Mouse (Mus musculus) forebrain, embryonic 14.5 days (tissue): ENCODE results near the gene Haus7. TPM values are rescaled to one million over a fixed set of nuclear protein-coding genes. Genes with fewer than 3 reads are reported as not detected.

Experiments used
- ATAC-seq: fragments of 200-750 bp; cut with Nextera tagmentation; 2 replicates; pipeline ENCODE4 v1.8.0; 2017; ENCODE audit warnings: mild to moderate bottlenecking, moderate library complexity
- DNase-seq: peaks from one replicate; pipeline ENCODE4 v3.0.0-alpha.2; 2015; ENCODE audit warnings: low spot score
- H3K27ac ChIP-seq: fragments of 300-500 bp; sonication (generic); 2 replicates; pipeline ENCODE4 v1.5.1; 2014; ENCODE audit warnings: low read depth, mild to moderate bottlenecking, control low read depth, low read length, moderate library complexity
- H3K27me3 ChIP-seq: fragments of 300-500 bp; sonication (generic); replicated peaks from 2 replicates; pipeline ENCODE4 v1.6.1; 2014; ENCODE audit warnings: low read length, control low read depth, mixed read lengths; ENCODE audit not compliant: control insufficient read depth, insufficient read depth
- H3K36me3 ChIP-seq: fragments of 300-500 bp; sonication (generic); 2 replicates; pipeline ENCODE4 v1.6.1; 2014; ENCODE audit warnings: low read length, control low read depth; ENCODE audit not compliant: control insufficient read depth, insufficient read depth
- H3K4me1 ChIP-seq: fragments of 300-500 bp; sonication (generic); 2 replicates; pipeline ENCODE4 v1.6.1; 2014; ENCODE audit warnings: antibody characterized with exemption, low read length, control low read depth; ENCODE audit not compliant: control insufficient read depth, insufficient read depth
- H3K4me2 ChIP-seq: fragments of 300-500 bp; sonication (generic); 2 replicates; pipeline ENCODE4 v1.6.1; 2014; ENCODE audit warnings: mild to moderate bottlenecking, control low read depth, low read length
- H3K4me3 ChIP-seq: fragments of 300-500 bp; sonication (generic); 2 replicates; pipeline ENCODE4 v1.5.1; 2014; ENCODE audit warnings: low read depth, low read length, control low read depth
- H3K9ac ChIP-seq: fragments of 300-500 bp; sonication (generic); 2 replicates; pipeline ENCODE4 v1.6.1; 2014; ENCODE audit warnings: mild to moderate bottlenecking, low read length, control low read depth, moderate library complexity
- H3K9me3 ChIP-seq: fragments of 300-500 bp; sonication (generic); replicated peaks from 2 replicates; pipeline ENCODE4 v1.6.1; 2016; ENCODE audit warnings: low read length, control low read depth, mixed read lengths; ENCODE audit not compliant: control insufficient read depth
- WGBS: fragments of 180-500 bp; shearing (Covaris S2); extraction: QIAGEN DNeasy Blood & Tissue Kit; methylation state at CpG from one replicate; pipeline ENCODE4 v1.1.7; 2014; 5-methylcytosine and 5-hydroxymethylcytosine counted together
- polyA plus RNA-seq: library from polyadenylated mRNA; unstranded; fragments of >200 nt; fragmentation: Nextera tagmentation; extraction: Ambion mirVana; gene quantifications from 2 replicates; pipeline ENCODE4 v1.2.1, GENCODE M21; 2014

The Haus7 gene
- polyA plus RNA-seq, 1 experiment from 2014 or later, result 64.2 TPM

- 65% methylated on average over 12 of the region's 12 CpGs for WGBS
- no peaks in the 10 kb centered on the region for H3K4me1 ChIP-seq
- no peak overlapping the region for H3K27ac ChIP-seq
- H3K36me3 ChIP-seq, result no peaks in the 10 kb centered on the region
- no peak overlapping the region for H3K9ac ChIP-seq
- H3K4me3 ChIP-seq, result no peak overlapping the region
- H3K9me3 ChIP-seq, result no peaks in the 10 kb centered on the region
- H3K27me3 ChIP-seq, result no peaks in the 10 kb centered on the region
- DNase-seq (no peak), ATAC-seq (no peak)
- no peak overlapping the region for H3K4me2 ChIP-seq
Measured at GRCm38 (mm10) chrX:73474340-73475165, 15.7 kb upstream of the Haus7 start.

DNA sequence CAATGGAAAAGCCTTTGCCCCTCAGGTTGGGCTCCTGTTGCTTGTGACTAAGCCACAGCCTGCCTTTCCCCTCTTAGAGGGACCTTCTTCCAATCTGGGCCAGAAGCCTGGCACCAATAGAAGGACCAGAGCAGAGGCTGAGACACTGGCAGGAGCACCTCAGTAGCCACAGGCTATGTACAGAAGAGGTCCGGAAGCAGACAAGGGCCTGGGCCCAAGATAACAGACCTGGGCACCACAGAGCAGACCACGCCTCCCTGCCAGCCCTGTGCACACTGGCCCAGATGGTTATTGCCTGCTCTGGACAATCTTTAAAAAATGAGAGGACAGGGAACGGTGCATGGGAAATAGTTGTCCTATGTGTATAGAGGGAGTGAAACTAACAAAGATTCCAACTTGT lies 12.9 kb upstream of the Haus7 start:
- DNase-seq, result no peak
- Histone ChIP-seq H3K27ac (no peak overlapping the region), H3K4me1 (no peaks in the 10 kb centered on the region), H3K36me3 (no peaks in the 10 kb centered on the region), H3K9me3 (no peaks in the 10 kb centered on the region), H3K4me2 (no peak overlapping the region), H3K4me3 (no peak overlapping the region), H3K27me3 (no peaks in the 10 kb centered on the region), H3K9ac (no peak overlapping the region)
- WGBS, result 94% methylated on average over 3 of the region's 3 CpGs
- no peak for ATAC-seq

DNA sequence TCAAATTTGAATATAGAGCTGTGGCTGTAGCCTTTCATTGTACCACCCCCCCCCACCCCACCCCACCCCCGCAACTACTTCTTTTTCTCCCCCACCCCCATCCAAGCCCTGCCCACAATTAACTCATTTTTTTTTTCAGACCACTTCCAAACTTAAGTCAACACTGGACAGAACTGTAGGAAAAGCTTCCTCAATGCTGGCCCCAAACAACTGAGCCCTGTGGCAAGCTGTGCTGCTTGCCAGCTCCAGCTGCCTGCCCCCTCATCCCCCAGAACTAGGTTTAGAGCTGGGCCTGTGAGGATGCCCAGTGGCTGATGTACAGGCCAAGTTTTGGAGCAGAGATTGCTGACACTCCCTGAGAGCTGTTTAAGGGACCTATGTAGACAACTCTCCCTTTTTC lies 9.9 kb upstream of the Haus7 start:
- 86% methylated on average over 1 of the region's 1 CpGs for WGBS
- Histone ChIP-seq H3K9me3 (no peaks in the 10 kb centered on the region), H3K9ac (no peak overlapping the region), H3K36me3 (no peaks in the 10 kb centered on the region), H3K4me3 (no peak overlapping the region), H3K4me1 (no peaks in the 10 kb centered on the region), H3K27ac (no peak overlapping the region), H3K27me3 (no peaks in the 10 kb centered on the region), H3K4me2 (no peak overlapping the region)
- DNase-seq (no peak), ATAC-seq (no peak)

DNA sequence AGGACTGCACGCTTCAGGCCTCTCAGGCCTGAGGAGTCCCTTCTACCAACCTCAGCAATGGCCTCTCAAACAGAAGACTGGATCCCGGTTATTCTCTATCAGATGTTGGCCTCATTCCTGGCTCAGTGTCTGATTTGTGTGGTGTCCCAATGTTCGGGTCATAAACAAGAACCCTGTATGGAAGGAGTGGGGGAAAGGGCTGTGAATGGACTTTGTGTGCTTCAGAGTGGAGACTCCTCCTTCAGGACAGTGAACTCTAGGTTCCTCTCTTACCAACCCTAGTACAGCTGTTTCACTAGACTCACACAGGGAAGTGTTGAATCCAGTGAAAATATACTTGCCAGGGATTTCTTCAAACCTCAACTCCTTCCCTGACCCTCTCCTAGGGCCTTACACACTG lies 9.5 kb upstream of the Haus7 start:
- no peaks in the 10 kb centered on the region for H3K4me1 ChIP-seq
- WGBS, result 78% methylated on average over 3 of the region's 3 CpGs
- ATAC-seq, result no peak

DNA sequence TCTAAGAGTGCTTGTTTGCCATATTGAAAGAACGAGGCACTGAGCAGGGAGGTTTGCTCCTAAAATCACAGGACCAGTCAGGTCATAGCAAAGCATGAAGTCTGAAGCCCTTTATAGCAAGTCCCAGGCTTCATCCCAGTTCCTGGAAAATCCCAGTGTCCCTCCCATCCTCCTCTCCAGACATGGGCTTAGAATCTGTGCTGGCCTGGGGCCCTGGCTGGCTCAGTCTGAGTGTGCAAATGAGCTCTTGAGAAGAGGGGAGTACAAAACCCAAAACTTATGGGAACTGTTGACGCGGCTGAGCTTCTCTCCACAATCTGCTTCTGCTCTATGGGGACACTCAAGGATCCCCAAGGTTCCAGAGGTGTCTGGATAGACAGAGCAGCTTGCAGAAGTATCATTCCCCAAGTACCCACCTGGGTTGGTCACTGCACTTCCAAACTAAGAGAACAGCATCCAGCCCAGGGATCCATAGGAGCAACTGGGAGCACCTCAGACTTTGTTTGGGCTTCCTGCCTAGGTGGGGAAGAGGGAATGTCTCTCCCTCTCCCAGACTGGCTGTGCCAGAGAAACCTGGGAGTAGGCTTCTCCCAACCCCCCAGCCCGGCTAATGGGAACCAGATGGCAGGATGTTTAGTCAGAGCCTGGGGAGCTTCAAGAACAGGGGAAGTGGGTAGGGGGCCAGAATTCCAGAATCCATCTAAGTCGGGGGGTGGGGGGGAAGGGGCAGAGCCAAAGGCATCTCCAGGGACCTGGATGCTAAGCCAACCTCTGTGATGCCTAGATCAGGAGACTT lies 8.8 kb upstream of the Haus7 start:
- H3K9ac ChIP-seq, result no peak overlapping the region
- H3K36me3 ChIP-seq, result no peaks in the 10 kb centered on the region
- H3K27me3 ChIP-seq, result no peaks in the 10 kb centered on the region
- 72% methylated on average over 5 of the region's 5 CpGs for WGBS
- no peaks in the 10 kb centered on the region for H3K9me3 ChIP-seq
- no peak overlapping the region for H3K4me2 ChIP-seq
- ATAC-seq (no peak), DNase-seq (no peak)
- no peaks in the 10 kb centered on the region for H3K4me1 ChIP-seq
- H3K27ac ChIP-seq, result no peak overlapping the region
- H3K4me3 ChIP-seq, result no peak overlapping the region

More for the DNA sequence above, 9.5 kb upstream of the Haus7 start:
- no peak for DNase-seq
- Histone ChIP-seq H3K27ac (no peak overlapping the region), H3K9ac (no peak overlapping the region), H3K9me3 (no peaks in the 10 kb centered on the region), H3K27me3 (no peaks in the 10 kb centered on the region), H3K4me2 (no peak overlapping the region), H3K36me3 (no peaks in the 10 kb centered on the region), H3K4me3 (no peak overlapping the region)

DNA sequence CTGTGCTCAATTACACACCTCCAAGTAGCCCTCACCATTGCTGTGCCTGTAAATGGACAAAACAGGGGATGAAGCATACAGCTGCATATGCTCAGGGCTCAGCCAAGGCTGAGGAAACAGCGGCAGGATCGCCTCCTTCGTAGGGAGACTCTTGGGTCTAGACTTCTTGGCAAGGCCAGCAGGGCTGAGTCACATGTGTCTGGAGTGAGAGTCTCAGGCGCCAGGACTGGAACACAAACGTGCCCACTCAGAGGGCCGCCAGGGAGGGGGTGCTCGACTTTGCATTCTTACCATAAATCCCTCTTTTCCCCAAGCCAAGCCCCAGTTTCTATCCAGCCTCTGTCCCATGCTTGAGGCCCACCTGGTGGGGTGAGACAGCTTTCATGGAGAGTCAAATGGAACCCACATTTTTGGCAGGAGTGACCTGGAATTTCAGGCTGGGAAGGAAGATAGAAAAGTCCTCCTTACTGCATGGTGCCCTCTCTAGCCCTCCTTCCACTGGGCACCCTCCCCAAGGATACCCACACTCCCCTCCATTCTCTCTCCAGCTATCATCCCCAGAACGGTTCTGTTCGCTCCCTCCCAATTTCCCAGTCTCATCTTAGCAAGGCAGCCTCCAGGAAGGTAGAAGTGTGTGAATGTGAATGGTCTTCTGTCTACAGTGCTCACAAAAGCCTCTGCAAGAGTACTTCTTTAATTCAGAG lies 6.8 kb upstream of the Haus7 start:
- Histone ChIP-seq H3K36me3 (no peaks in the 10 kb centered on the region), H3K27me3 (no peaks in the 10 kb centered on the region), H3K9me3 (no peaks in the 10 kb centered on the region), H3K4me1 (no peaks in the 10 kb centered on the region), H3K27ac (no peak overlapping the region), H3K4me3 (no peak overlapping the region), H3K4me2 (no peak overlapping the region), H3K9ac (no peak overlapping the region)
- 70% methylated on average over 9 of the region's 9 CpGs for WGBS
- no peak for DNase-seq
- ATAC-seq, result no peak

DNA sequence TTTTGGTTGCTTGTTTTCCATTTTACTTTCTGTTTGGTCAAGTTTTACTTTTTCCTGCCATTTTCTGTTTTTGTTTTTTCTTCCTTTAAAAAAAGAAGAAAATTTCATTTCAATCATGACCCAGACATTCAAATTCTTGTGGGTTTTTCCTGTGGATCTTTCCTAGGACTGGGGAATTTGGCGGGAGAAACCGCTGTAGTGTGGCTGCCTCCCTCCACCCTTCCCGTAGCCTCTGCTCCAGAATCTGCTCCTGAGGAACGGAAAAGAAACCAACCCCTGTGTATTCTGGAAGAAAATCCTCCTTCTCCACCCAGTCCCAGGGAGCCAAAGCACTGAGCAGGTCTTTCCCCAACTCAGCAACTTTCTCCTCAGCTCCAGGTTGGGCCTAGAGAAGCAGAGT lies 1.9 kb upstream of the Haus7 start:
- DNase-seq, result no peak
- Histone ChIP-seq H3K27me3 (no peaks in the 10 kb centered on the region), H3K9me3 (no peaks in the 10 kb centered on the region), H3K27ac (no peak overlapping the region), H3K4me1 (no peaks in the 10 kb centered on the region; the same call in 1 of the 2 replicates), H3K4me3 (no peak overlapping the region), H3K4me2 (no peak overlapping the region), H3K9ac (no peak overlapping the region), H3K36me3 (no peaks in the 10 kb centered on the region)
- WGBS, result 82% methylated on average over 4 of the region's 4 CpGs
- ATAC-seq, result no peak

DNA sequence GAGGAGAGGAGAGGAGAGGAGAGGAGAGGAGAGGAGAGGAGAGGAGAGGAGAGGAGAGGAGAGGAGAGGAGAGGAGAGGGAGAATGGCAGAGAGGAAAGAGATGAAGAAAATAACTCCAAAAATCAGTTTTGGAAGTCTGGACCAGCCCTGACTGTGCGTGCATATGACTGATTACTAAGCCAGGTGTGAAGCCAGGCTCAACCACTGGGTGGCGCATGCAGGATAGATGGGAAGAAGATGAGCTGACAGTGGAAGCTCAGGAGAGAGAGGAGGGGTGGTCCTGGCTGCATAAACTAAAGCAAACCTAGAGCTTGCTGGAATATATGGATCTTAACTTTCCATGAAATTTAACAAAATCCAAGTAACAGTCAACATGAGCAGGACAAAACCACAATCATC lies 6.9 kb downstream of the Haus7 start:
- H3K4me1 ChIP-seq, result no peaks in the 10 kb centered on the region
- no peaks in the 10 kb centered on the region for H3K9me3 ChIP-seq
- 29% methylated on average over 2 of the region's 2 CpGs for WGBS
- peak; percentile 62 for DNase-seq
- H3K27me3 ChIP-seq, result no peaks in the 10 kb centered on the region
- H3K4me2 ChIP-seq, result no peak overlapping the region
- ATAC-seq, result peak; percentile 54; the same call in 1 of the 2 replicates
- H3K36me3 ChIP-seq, result 0 out of 2 replicates have a peak, but pooled peaks cover 11% of the 10 kb centered on the region
- H3K9ac ChIP-seq, result no peak overlapping the region
- H3K27ac ChIP-seq, result no peak overlapping the region
- no peak overlapping the region for H3K4me3 ChIP-seq
